In the genomic region with DNA sequence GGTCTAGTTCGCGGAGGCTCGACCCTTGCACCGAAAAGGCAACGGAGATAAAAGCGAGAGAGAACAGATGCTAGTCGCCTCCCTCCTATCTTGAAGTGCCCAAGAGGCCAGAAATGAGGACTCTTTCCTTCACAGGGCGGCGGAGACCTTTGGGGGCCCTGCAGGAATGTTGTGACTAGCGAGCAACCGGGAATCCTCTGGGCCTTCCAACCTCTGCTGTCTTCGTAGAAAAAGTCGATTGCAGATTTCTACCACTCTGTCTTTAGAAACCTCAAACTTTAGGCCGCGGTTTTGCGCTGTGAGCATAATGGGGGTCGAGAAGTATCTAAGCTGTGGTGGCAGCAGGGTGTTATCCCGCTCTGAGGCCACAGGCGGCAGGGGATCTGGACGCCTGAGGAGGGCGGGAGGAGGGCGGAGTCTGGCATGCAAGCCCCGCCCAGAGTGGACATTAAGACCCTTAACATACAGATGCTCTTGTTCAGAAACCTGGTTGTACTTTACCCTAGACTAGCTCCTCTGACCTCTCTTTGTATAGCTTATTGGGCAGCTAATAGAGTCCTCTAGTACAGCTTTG, we compare ENCODE assay signal across 9 mouse cellular contexts. TPM values are rescaled to one million over a fixed set of nuclear protein-coding genes. Genes with fewer than 3 reads are reported as not detected.
DNase-seq lines count a peak whose midpoint lies in the region; ATAC-seq lines count a peak whose summit lies in the region.
"Had no signal": no experiment of that assay in that cellular context is flagged by ENCODE, and none has a peak within 500 bp of the region (broad histone marks: within the 10 kb centered on the region; RNA-seq: fewer than 3 reads in every experiment).

No protein-coding gene starts in this region.

- intact Hi-C loops in gastrocnemius, postnatal 36 days (cut with DNase I): no loop called here
- intact Hi-C loops in left cerebral cortex, postnatal 25 days (cut with DNase I): loop anchor here (5.0 kb wide), 1 partner anchor 36 kb away; no protein-coding TSS in a partner anchor

- under 1% methylated on average over 23 of the region's 23 CpGs for WGBS in forebrain, embryonic 12.5 days
- 2% methylated on average over 23 of the region's 23 CpGs for WGBS in limb, embryonic 12.5 days

- peak overlapping the region; percentile 64 for H3K9ac ChIP-seq in forebrain, embryonic 12.5 days
- H3K9ac ChIP-seq in limb, embryonic 12.5 days (replicated peaks): peak overlapping the region; percentile 61; the same call in 1 of the 2 replicates

- peaks cover 8% of the 10 kb centered on the region for H3K4me1 ChIP-seq in forebrain, embryonic 12.5 days
- H3K4me1 ChIP-seq in limb, embryonic 12.5 days (replicated peaks): peaks cover 12% of the 10 kb centered on the region

- H3K4me2 ChIP-seq in forebrain, embryonic 12.5 days: peak overlapping the region; percentile 93
- peak overlapping the region; percentile 97 for H3K4me2 ChIP-seq in limb, embryonic 12.5 days

- H3K4me3 ChIP-seq in forebrain, embryonic 12.5 days (replicated peaks): peak overlapping the region; percentile 72
- peak overlapping the region; percentile 69 for H3K4me3 ChIP-seq in limb, embryonic 12.5 days (replicated peaks)

- H3K27me3 ChIP-seq in forebrain, embryonic 12.5 days: peaks cover 63% of the 10 kb centered on the region
- peaks cover 54% of the 10 kb centered on the region for H3K27me3 ChIP-seq in limb, embryonic 12.5 days

- DNase-seq in gastrocnemius, postnatal 10 days: peak; percentile 33
- no peak for DNase-seq in gastrocnemius, postnatal 36 days
- peak; percentile 62 for DNase-seq in ES-CJ7 (ENCODE audit: low read depth, low spot score)
- peak; percentile 19 to 41 for DNase-seq in natural killer cell, adult 2 months (ENCODE audit: low spot score in 2 of 2)
- no peak for DNase-seq in left cerebral cortex, postnatal 25 days (ENCODE audit: low spot score in 2 of 2)
- DNase-seq in frontal cortex, postnatal 36 days (ENCODE audit: low spot score in 2 of 2): no peak

- ATAC-seq in forebrain, embryonic 12.5 days (ENCODE audit: low FRiP score): peak; percentile 78
- peak; percentile 68 for ATAC-seq in limb, embryonic 12.5 days (ENCODE audit: insufficient number of reproducible peaks, insufficient read depth, low FRiP score, low TSS enrichment, low read depth)

- H3K36me3 ChIP-seq in forebrain, embryonic 12.5 days (replicated peaks): no peaks in the 10 kb centered on the region
- H3K36me3 ChIP-seq in limb, embryonic 12.5 days: no peaks in the 10 kb centered on the region

- no peak overlapping the region for H3K27ac ChIP-seq in forebrain, embryonic 12.5 days
- no peak overlapping the region for H3K27ac ChIP-seq in limb, embryonic 12.5 days

- no peaks in the 10 kb centered on the region for H3K9me3 ChIP-seq in forebrain, embryonic 12.5 days
- peaks cover 4% of the 10 kb centered on the region; the same call in 1 of the 2 replicates for H3K9me3 ChIP-seq in limb, embryonic 12.5 days

RNA-seq across cellular contexts. Expression of a gene that starts 24.1 kb away (rescaled TPM):
- total RNA-seq in gastrocnemius, postnatal 10 days (2021): 1 to 10 TPM; 2.9 to 4.2 TPM
- 1 to 10 TPM; 2.5 to 3.6 TPM for total RNA-seq in gastrocnemius, postnatal 36 days (2021)
- 5.1 and 6.0 TPM in 2 replicates for polyA plus RNA-seq in forebrain, embryonic 12.5 days (2016; fragmentation: Nextera tagmentation; extraction: Ambion mirVana)
- 1.8 and 2.8 TPM in 2 replicates for polyA plus RNA-seq in limb, embryonic 12.5 days (2016; fragmentation: Nextera tagmentation; extraction: Ambion mirVana)
- 1 to 10 TPM; 5.5 to 6.4 TPM for total RNA-seq in left cerebral cortex, postnatal 25 days (2021)

RNA-seq across cellular contexts. Expression of a gene that starts 24.4 kb away (rescaled TPM):
- 1 to 10 TPM; 1.6 TPM for total RNA-seq in gastrocnemius, postnatal 10 days (2021)
- total RNA-seq in gastrocnemius, postnatal 36 days (2021): under 1 TPM; 0.10 to 0.38 TPM
- polyA plus RNA-seq in forebrain, embryonic 12.5 days (2016; fragmentation: Nextera tagmentation; extraction: Ambion mirVana): 0.46 and 0.62 TPM in 2 replicates
- polyA plus RNA-seq in limb, embryonic 12.5 days (2016; fragmentation: Nextera tagmentation; extraction: Ambion mirVana): 0.21 and 0.22 TPM in 2 replicates
- 100 to 1,000 TPM; 161 to 176 TPM for total RNA-seq in left cerebral cortex, postnatal 25 days (2021)
- total RNA-seq: CH12.LX had no signal

RNA-seq across cellular contexts. Expression of a gene that starts 59.6 kb away (rescaled TPM):
- total RNA-seq in gastrocnemius, postnatal 10 days (2021): 1 to 10 TPM; 3.5 to 5.2 TPM
- total RNA-seq in gastrocnemius, postnatal 36 days (2021): 1 to 10 TPM; 2.5 to 3.1 TPM
- polyA plus RNA-seq in forebrain, embryonic 12.5 days (2016; fragmentation: Nextera tagmentation; extraction: Ambion mirVana): 4.0 and 4.8 TPM in 2 replicates
- 9.6 and 10.0 TPM in 2 replicates for polyA plus RNA-seq in limb, embryonic 12.5 days (2016; fragmentation: Nextera tagmentation; extraction: Ambion mirVana)
- total RNA-seq in left cerebral cortex, postnatal 25 days (2021): 10 to 100 TPM; 10.5 to 11.9 TPM

Comparison
In these comparisons a context has a peak if more than half of its experiments do, and no peak if none do; other contexts are left out.
1. DNase-seq: peak in gastrocnemius, postnatal 10 days (single experiment), ES-CJ7 (single experiment) and natural killer cell, adult 2 months (2 of 2); none in gastrocnemius, postnatal 36 days (0 of 2), left cerebral cortex, postnatal 25 days (0 of 2) and frontal cortex, postnatal 36 days (0 of 2).
2. RNA of a gene that starts 24.4 kb away (total RNA-seq): 161 to 176 TPM in left cerebral cortex, postnatal 25 days; 1.6 TPM in gastrocnemius, postnatal 10 days and 0.10 to 0.38 TPM in gastrocnemius, postnatal 36 days; every median in the first group is over 10 times any median in the second.